Mouse (Mus musculus): ENCODE measurements around the gene Blm.

GRCm38 (mm10) chr7:80480097-80480496 is 54.8 kb downstream of the Blm start:
- TF ChIP-seq CTCF (IDR thresholded peaks at IDR 0.05; ENCODE audit: insufficient read depth, low read length) (no peak), POLR2A (IDR thresholded peaks at IDR 0.05; ENCODE audit: borderline replicate concordance, extremely low read depth, low read depth, low read length) (no peak)

Data from lung, adult 2 months (tissue).